Comparison of ENCODE assay signal across 20 mouse cellular contexts in genomic region chr3:57557408-57557807, GRCm38 (mm10). TPM values are rescaled to one million over a fixed set of nuclear protein-coding genes. Genes with fewer than 3 reads are reported as not detected.
"Had no signal": no experiment of that assay in that cellular context is flagged by ENCODE, and none has a peak within 500 bp of the region (broad histone marks: within the 10 kb centered on the region; RNA-seq: fewer than 3 reads in every experiment).

No protein-coding gene starts in this region.

- H3K27ac ChIP-seq: macrophage; midbrain, embryonic 13.5 days; midbrain, embryonic 15.5 days; neural tube, embryonic 12.5 days had no signal

- H3K9me3 ChIP-seq: midbrain, embryonic 13.5 days; midbrain, embryonic 15.5 days; neural tube, embryonic 12.5 days had no signal

- H3K4me1 ChIP-seq: midbrain, embryonic 13.5 days; midbrain, embryonic 15.5 days; neural tube, embryonic 12.5 days had no signal

- ATAC-seq: midbrain, embryonic 13.5 days; midbrain, embryonic 15.5 days had no signal

- H3K9ac ChIP-seq: lung, embryonic 14.5 days; midbrain, embryonic 13.5 days; midbrain, embryonic 15.5 days; neural tube, embryonic 12.5 days had no signal

- H3K4me3 ChIP-seq: megakaryocyte, embryonic 14.5 days; midbrain, embryonic 13.5 days; midbrain, embryonic 15.5 days; neural tube, embryonic 12.5 days had no signal

- H3K27me3 ChIP-seq: midbrain, embryonic 13.5 days; midbrain, embryonic 15.5 days; neural tube, embryonic 12.5 days had no signal

- DNase-seq: lung, adult 18-20 months; lung, embryonic 14.5 days; lung, postnatal 14 days; lung, postnatal 36 days; retina, postnatal 1 day; right cerebral cortex, adult 18-20 months; right cerebral cortex, postnatal 25 days; right cerebral cortex, postnatal 4 days; spleen, adult 18-20 months; thymus, adult 18-20 months; thymus, postnatal 14 days; thymus, postnatal 36 days had no signal

- H3K36me3 ChIP-seq: midbrain, embryonic 13.5 days; midbrain, embryonic 15.5 days had no signal

- H3K4me2 ChIP-seq: lung, embryonic 14.5 days; midbrain, embryonic 11.5 days; midbrain, embryonic 13.5 days; midbrain, embryonic 15.5 days; neural tube, embryonic 12.5 days had no signal

RNA-seq across cellular contexts. Expression of gene Wwtr1, which starts 18.3 kb away (rescaled TPM):
- total RNA-seq: megakaryocyte progenitor cell, adult 5-6 weeks; monocyte, adult 5-6 weeks had no signal
- polyA plus RNA-seq: macrophage had no signal
